Mouse (Mus musculus) kidney, adult 10 weeks (tissue): Measurements from ENCODE around the gene Dnm1l. TPM values are rescaled to one million over a fixed set of nuclear protein-coding genes. Genes with fewer than 3 reads are reported as not detected.

Experiments used
- polyA plus RNA-seq: library from polyadenylated mRNA; stranded (reverse); fragments of 350-450 nt; fragmentation: Illumina TruSeq; extraction: RNeasy Lipid Tissue Mini Kit (QIAGEN cat#74804); gene quantifications from one replicate; pipeline ENCODE4 v1.2.3, GENCODE M21; 2014; ENCODE audit warnings: low read depth, low replicate concordance

The Dnm1l gene
- polyA plus RNA-seq = 157 TPM

DNA sequence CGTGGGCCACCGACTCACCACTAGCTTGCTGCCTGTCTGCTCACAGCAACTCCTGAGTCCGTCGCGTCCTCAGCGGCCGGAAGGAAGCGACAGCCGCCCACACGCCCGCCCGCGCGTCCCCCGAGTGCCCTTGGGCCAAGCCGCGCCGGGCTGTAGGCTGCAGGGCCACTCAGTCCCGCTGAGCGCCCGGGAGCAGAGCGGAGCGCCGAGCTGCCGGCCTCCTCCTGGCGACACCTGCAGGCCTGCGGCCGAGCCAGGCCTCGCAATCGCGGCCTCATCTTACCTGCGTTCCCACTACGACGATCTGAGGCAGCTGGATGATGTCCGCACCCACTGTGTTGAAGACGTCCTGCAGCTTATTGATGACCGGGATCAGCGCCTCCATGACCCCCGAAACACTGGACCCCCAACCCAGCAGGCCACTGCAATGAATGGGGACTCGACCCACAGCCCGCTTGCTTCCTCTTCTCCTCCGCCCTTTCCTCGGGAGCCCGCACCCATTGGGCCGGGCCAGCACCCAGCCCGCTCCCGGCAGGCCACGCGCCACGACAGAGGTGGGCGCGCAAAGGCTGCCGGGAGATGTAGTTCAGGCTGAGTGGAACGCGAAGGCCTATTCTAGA, at the start of gene Dnm1l:
Gene Dnm1l (minus strand): TSS at position 479 of the 620 bp plus-strand sequence.

DNA sequence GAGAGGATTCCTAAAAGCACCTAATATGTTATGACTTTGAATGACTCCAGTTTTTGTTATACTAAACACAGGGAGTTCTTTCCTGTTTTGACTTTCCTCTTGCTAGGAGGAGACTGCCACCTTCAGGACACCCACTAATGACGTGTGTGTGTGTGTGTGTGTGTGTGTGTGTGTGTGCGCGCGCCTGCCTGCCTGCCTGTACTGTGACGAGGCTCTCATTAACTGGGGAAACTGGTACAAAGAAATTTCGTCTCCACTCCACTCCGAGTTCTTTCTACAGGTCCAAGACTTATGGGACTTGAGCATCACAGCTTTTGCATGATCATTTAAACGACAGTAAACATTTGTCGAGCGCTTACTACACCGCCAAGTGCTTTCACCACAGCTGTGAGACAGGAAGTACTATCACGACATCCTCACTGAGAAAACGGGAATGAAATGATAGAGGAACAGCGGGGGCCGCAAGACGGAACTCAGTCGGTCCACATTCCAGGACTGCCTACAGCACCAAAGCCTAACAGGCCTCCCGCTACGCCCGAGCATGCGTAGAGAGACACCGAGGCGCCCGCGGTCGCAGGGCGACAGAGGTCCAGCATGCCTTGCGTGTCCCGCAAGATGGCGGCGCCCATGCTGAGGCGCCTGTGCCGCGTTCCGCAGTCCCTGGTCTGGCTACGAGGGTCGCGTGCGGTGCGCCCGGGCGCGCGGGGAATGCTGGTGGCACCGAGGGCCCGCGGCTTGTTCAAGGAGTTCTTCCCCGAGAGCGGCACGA, 56.2 kb downstream of the Dnm1l start, which contains the start of gene Yars2:
Gene Yars2 (plus strand): TSS at position 597 of the 769 bp plus-strand sequence.

Other genes with a start within 250 kb of the Dnm1l start
- gene Pkp2, start 145.6 kb downstream of the Dnm1l start, polyA plus RNA-seq = 27.1 TPM
- 60.9 TPM for gene Yars2, start 56.0 kb downstream of the Dnm1l start, polyA plus RNA-seq
- 50.1 TPM for gene Fgd4, start 241.6 kb upstream of the Dnm1l start, polyA plus RNA-seq